Mouse (Mus musculus) CD8-positive naive resting alpha-beta T cell, adult 57 days (primary cell): ENCODE data around the gene Kcnc4. TPM values are rescaled to one million over a fixed set of nuclear protein-coding genes. Genes with fewer than 3 reads are reported as not detected.

Source experiments
- total RNA-seq: library from RNA; stranded (reverse); gene quantifications from one replicate; pipeline ENCODE4 v1.2.4, GENCODE M21; 2023

Kcnc4 gene
- total RNA-seq, result not detected

GRCm38 (mm10) chr3:107459196-107459772, at the start of gene Kcnc4:
Gene Kcnc4, minus strand, starts transcription at chr3:107459552.

Other genes starting within 250 kb of the Kcnc4 start
- gene Cym, start 237.8 kb downstream of the Kcnc4 start, total RNA-seq, result not detected
- gene A630076J17Rik, start 228.9 kb downstream of the Kcnc4 start, total RNA-seq, result not detected
- not detected for gene Prok1, start 219.8 kb downstream of the Kcnc4 start, total RNA-seq
- 39.2 TPM for gene Lamtor5, start 180.7 kb downstream of the Kcnc4 start, total RNA-seq
- 0.61 TPM for gene Slc16a4, start 168.3 kb downstream of the Kcnc4 start, total RNA-seq
- gene Rbm15, start 125.9 kb downstream of the Kcnc4 start, total RNA-seq, result 44.6 TPM
- gene Slc6a17, start 58.5 kb upstream of the Kcnc4 start, total RNA-seq, result not detected
- not detected for gene Ubl4b, start 95.5 kb upstream of the Kcnc4 start, total RNA-seq
- not detected for gene Alx3, start 135.5 kb upstream of the Kcnc4 start, total RNA-seq
- gene Gm10961, start 171.8 kb upstream of the Kcnc4 start, total RNA-seq, result not detected
- 48.0 TPM for gene Strip1, start 172.1 kb upstream of the Kcnc4 start, total RNA-seq
- 73.9 TPM for gene Ahcyl1, start 237.0 kb upstream of the Kcnc4 start, total RNA-seq